Mouse (Mus musculus): Measurements from ENCODE around the gene Dcun1d2. TPM values are rescaled to one million over a fixed set of nuclear protein-coding genes. Genes with fewer than 3 reads are reported as not detected.

The Dcun1d2 gene
- polyA plus RNA-seq, 1 experiment from 2014 or later = 20.9 TPM

DNA sequence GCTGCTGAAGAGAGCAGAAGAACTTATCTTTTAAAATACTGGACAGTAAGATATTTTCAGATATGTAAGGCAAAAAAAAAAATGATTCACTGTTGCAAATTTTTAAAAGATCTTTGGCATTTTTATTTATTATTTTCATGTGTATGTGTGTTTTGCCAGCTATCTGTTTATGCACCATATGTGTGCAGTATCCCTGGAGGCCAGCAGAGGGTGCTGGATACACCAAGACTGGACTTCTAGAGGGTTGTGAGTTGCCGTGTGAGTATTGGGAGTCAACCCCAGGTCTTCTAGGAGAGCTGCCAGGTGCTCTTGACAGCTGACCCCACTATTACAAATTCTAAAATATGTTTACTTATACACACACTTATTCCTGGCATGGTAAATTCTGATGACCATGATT is 4.7 kb downstream of the Dcun1d2 start:
- Histone ChIP-seq H3K27ac (ENCODE audit: low read depth, low read length) (no peak overlapping the region), H3K36me3 (ENCODE audit: control insufficient read depth, insufficient read depth, low read length) (no peaks in the 10 kb centered on the region), H3K4me3 (ENCODE audit: low read depth, low read length) (no peak overlapping the region), H3K4me2 (no peak overlapping the region), H3K4me1 (replicated peaks; ENCODE audit: control insufficient read depth, insufficient read depth, low read length) (peaks cover 8% of the 10 kb centered on the region), H3K9ac (ENCODE audit: low read depth, low read length) (no peak overlapping the region), H3K27me3 (replicated peaks; ENCODE audit: control insufficient read depth, insufficient read depth, low read length) (no peaks in the 10 kb centered on the region), H3K9me3 (ENCODE audit: control insufficient read depth, low read length) (no peaks in the 10 kb centered on the region)
- DNase-seq (ENCODE audit: low spot score) (no peak), ATAC-seq (replicated peaks; ENCODE audit: low FRiP score) (no peak)
- WGBS = 82% methylated on average over 1 of the region's 1 CpGs

DNA sequence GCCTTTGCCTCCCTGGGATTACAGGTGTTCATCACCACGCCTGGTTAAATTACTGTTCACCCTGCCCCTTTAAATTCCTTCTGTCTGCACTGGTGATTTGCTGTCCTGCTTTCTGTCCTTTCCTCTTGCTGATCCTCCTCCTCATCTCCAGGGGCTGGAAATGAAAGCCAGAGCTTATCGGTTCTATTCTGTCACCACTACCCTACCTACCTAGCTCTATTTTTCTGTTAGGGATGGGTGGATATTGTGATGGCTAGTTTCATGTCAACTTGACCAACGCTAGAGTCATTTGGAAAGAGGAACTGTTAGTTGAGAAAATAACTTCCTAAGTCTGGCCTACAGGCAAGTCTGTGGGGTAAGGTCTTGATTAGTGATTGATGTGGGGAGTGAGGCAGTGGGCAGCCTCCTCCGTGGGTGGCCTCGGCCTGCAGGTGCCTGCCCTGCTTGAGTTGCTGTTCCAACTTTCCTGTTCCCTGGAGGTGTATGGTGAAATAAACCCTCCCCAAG is 10.9 kb downstream of the Dcun1d2 start:
- no peak overlapping the region for H3K4me3 ChIP-seq (ENCODE audit: low read depth, low read length)

DNA sequence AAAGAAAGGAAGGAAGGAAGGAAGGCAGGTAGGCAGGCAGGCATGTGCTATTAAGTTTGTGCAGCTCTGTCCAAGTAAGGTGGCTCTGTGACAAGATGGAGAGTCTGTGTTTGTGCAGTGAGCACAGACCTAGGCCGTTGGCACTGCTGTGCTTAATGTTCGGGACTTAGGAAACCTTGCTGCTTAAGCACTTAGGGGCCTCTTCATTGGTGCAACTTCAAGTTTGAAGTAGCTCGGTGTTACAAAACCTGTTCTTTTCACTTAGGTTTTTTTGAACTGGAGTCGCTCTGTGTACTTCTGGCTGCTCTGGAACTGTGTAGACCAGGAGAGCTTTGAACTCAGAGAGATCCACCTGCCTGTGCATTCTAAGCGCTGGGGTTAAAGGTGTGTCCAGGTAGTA is 15.1 kb downstream of the Dcun1d2 start:
- WGBS = 87% methylated on average over 5 of the region's 5 CpGs
- H3K4me3 ChIP-seq (ENCODE audit: low read depth, low read length) = no peak overlapping the region
- no peak for ATAC-seq (replicated peaks; ENCODE audit: low FRiP score)
- H3K4me1 ChIP-seq (replicated peaks; ENCODE audit: control insufficient read depth, insufficient read depth, low read length) = no peaks in the 10 kb centered on the region
- H3K36me3 ChIP-seq (ENCODE audit: control insufficient read depth, insufficient read depth, low read length) = peaks cover 10% of the 10 kb centered on the region; the same call in 1 of the 2 replicates
- no peak overlapping the region for H3K9ac ChIP-seq (ENCODE audit: low read depth, low read length)
- H3K27me3 ChIP-seq (replicated peaks; ENCODE audit: control insufficient read depth, insufficient read depth, low read length) = no peaks in the 10 kb centered on the region
- no peaks in the 10 kb centered on the region for H3K9me3 ChIP-seq (ENCODE audit: control insufficient read depth, low read length)
- no peak for DNase-seq (ENCODE audit: low spot score)
- no peak overlapping the region for H3K27ac ChIP-seq (ENCODE audit: low read depth, low read length)
- no peak overlapping the region for H3K4me2 ChIP-seq

More for the DNA sequence above, 10.9 kb downstream of the Dcun1d2 start:
- Histone ChIP-seq H3K36me3 (ENCODE audit: control insufficient read depth, insufficient read depth, low read length) (no peaks in the 10 kb centered on the region; the same call in 1 of the 2 replicates), H3K27ac (ENCODE audit: low read depth, low read length) (no peak overlapping the region), H3K27me3 (replicated peaks; ENCODE audit: control insufficient read depth, insufficient read depth, low read length) (no peaks in the 10 kb centered on the region), H3K4me2 (no peak overlapping the region), H3K9me3 (ENCODE audit: control insufficient read depth, low read length) (no peaks in the 10 kb centered on the region), H3K9ac (ENCODE audit: low read depth, low read length) (no peak overlapping the region), H3K4me1 (replicated peaks; ENCODE audit: control insufficient read depth, insufficient read depth, low read length) (no peaks in the 10 kb centered on the region)
- 72% methylated on average over 5 of the region's 5 CpGs for WGBS
- DNase-seq (ENCODE audit: low spot score) (no peak), ATAC-seq (replicated peaks; ENCODE audit: low FRiP score) (no peak)

DNA sequence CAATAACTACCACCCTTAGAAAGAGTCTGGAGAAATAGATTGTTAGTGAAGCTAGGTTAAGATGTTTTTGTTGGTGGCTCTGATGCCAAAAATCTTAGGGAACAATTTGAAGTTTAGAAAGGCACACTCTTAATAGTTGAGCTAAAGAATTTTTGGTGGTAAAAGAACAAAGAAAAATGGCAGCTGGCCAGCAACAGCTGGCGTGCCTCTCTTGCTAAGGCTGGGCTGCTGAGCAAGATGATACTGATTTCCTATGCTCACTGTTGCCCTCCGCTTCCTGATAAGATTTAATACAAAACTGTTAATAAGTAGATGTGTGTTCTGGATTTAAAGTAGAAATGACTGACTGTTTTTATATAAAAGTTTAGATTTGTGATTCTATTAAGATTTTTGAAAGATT is 20.4 kb downstream of the Dcun1d2 start:
- Histone ChIP-seq H3K36me3 (ENCODE audit: control insufficient read depth, insufficient read depth, low read length) (peaks cover 10% of the 10 kb centered on the region; the same call in 1 of the 2 replicates), H3K9ac (ENCODE audit: low read depth, low read length) (no peak overlapping the region), H3K27me3 (replicated peaks; ENCODE audit: control insufficient read depth, insufficient read depth, low read length) (no peaks in the 10 kb centered on the region), H3K4me2 (no peak overlapping the region), H3K9me3 (ENCODE audit: control insufficient read depth, low read length) (no peaks in the 10 kb centered on the region), H3K4me3 (ENCODE audit: low read depth, low read length) (no peak overlapping the region), H3K4me1 (replicated peaks; ENCODE audit: control insufficient read depth, insufficient read depth, low read length) (no peaks in the 10 kb centered on the region), H3K27ac (ENCODE audit: low read depth, low read length) (no peak overlapping the region)
- 88% methylated on average over 2 of the region's 2 CpGs for WGBS
- DNase-seq (ENCODE audit: low spot score) (no peak), ATAC-seq (replicated peaks; ENCODE audit: low FRiP score) (no peak)

DNA sequence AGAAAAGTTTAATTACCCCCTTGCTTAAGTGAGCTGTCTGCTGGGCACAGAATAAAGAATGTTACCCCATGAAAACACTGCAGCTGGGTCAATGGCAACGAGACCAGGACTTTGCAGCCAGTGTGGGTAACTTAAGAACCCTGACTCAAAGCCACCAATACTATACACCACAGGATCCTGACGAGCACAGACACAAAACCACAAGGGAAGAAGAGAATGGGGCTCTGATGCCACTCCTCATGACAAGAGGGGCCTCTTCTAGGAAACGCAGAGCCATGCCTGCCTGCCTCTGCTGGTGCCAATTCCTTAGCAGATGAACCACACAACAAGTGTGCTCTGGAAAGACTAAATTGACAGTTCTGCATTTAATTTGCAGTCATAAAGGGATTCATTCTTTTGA is 24.6 kb downstream of the Dcun1d2 start:
- WGBS = 49% methylated on average over 3 of the region's 3 CpGs
- H3K4me2 ChIP-seq = no peak overlapping the region
- DNase-seq (ENCODE audit: low spot score) (no peak), ATAC-seq (replicated peaks; ENCODE audit: low FRiP score) (no peak)
- no peak overlapping the region for H3K4me3 ChIP-seq (ENCODE audit: low read depth, low read length)
- no peaks in the 10 kb centered on the region for H3K9me3 ChIP-seq (ENCODE audit: control insufficient read depth, low read length)
- H3K9ac ChIP-seq (ENCODE audit: low read depth, low read length) = no peak overlapping the region
- no peaks in the 10 kb centered on the region for H3K27me3 ChIP-seq (replicated peaks; ENCODE audit: control insufficient read depth, insufficient read depth, low read length)
- H3K36me3 ChIP-seq (ENCODE audit: control insufficient read depth, insufficient read depth, low read length) = no peaks in the 10 kb centered on the region; the same call in 1 of the 2 replicates
- H3K27ac ChIP-seq (ENCODE audit: low read depth, low read length) = no peak overlapping the region
- no peaks in the 10 kb centered on the region for H3K4me1 ChIP-seq (replicated peaks; ENCODE audit: control insufficient read depth, insufficient read depth, low read length)

DNA sequence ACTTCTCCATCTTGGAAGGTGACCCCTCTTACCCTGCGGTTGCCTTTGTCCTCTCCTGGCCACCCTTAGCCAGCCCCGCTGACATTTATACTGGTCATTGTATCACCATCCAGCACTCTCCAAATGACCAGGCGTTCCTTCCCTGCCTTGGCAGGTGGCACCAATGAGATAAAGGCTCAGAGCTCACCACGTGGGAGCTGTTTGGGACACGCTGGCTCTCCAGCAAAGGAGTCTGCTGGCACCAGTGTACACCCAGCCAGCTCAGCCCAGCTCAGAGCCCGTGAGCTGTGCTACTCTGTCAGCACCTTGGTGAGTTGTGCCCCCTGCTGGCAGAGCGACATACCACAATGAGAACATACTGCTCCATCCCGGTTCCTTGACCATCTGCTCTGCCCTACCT is 33.9 kb downstream of the Dcun1d2 start, which contains the start of gene Adprhl1:
Gene Adprhl1 (minus strand): TSS at position 144 of the 400 bp plus-strand sequence.
- DNase-seq (ENCODE audit: low spot score) (peak; percentile 55), ATAC-seq (replicated peaks; ENCODE audit: low FRiP score) (peak; percentile 72)
- H3K9ac ChIP-seq (ENCODE audit: low read depth, low read length) = no peak within 1 kb of the TSS
- H3K36me3 ChIP-seq (ENCODE audit: control insufficient read depth, insufficient read depth, low read length) = peaks cover 4% of the 10 kb centered on the region
- H3K9me3 ChIP-seq (ENCODE audit: control insufficient read depth, low read length) = no peaks in the 10 kb centered on the region
- WGBS = 34% methylated on average over 8 of the region's 8 CpGs
- H3K4me1 ChIP-seq (replicated peaks; ENCODE audit: control insufficient read depth, insufficient read depth, low read length) = no peaks in the 10 kb centered on the region
- H3K27ac ChIP-seq (ENCODE audit: low read depth, low read length) = no peak within 1 kb of the TSS
- H3K4me3 ChIP-seq (ENCODE audit: low read depth, low read length) = no peak within 1 kb of the TSS
- H3K4me2 ChIP-seq = no peak within 1 kb of the TSS
- H3K27me3 ChIP-seq (replicated peaks; ENCODE audit: control insufficient read depth, insufficient read depth, low read length) = peaks cover 4% of the 10 kb centered on the region

DNA sequence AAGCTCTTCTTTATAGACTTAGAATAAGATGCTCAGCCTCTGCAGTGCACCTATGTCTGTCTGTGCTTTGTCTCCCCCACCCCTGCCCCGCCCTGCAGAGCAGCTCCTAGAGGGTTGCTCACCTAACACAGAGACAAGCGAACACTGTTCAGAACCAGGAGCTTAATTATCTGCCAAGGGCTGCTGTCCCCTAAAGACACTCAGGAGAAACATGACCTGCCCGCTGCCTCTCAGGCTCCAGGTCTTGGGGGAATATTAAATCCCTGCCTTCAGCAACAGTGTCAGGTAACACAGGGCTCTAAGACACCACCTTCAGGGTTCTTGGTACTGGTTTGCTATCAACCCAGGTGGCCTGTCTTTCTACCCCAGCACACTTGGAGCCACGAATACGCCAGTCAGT is 34.5 kb downstream of the Dcun1d2 start:
- Histone ChIP-seq H3K27ac (ENCODE audit: low read depth, low read length) (no peak overlapping the region), H3K36me3 (ENCODE audit: control insufficient read depth, insufficient read depth, low read length) (peaks cover 4% of the 10 kb centered on the region), H3K4me2 (no peak overlapping the region), H3K9ac (ENCODE audit: low read depth, low read length) (no peak overlapping the region), H3K9me3 (ENCODE audit: control insufficient read depth, low read length) (no peaks in the 10 kb centered on the region), H3K4me3 (ENCODE audit: low read depth, low read length) (no peak overlapping the region), H3K4me1 (replicated peaks; ENCODE audit: control insufficient read depth, insufficient read depth, low read length) (no peaks in the 10 kb centered on the region), H3K27me3 (replicated peaks; ENCODE audit: control insufficient read depth, insufficient read depth, low read length) (peaks cover 5% of the 10 kb centered on the region)
- DNase-seq (ENCODE audit: low spot score) (no peak), ATAC-seq (replicated peaks; ENCODE audit: low FRiP score) (no peak)
- WGBS = 82% methylated on average over 5 of the region's 5 CpGs

DNA sequence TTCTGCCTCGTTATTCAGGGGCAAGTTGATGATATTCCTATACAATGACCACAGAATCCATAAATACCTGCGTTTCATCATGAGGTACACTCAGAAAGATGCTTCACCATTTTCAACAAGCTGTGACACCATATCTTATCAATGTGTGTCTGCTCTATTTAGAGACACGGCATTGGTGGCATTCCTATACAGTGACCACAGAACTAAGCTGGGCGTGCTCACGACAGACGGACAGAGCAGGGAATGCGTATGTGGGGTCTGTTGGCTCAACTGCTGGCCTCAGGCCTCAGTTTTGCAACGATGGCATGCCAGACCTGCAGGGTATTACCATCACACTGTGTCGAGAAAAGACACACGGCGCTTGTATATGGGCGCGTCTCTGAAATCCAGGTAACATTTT is 35.1 kb downstream of the Dcun1d2 start:
- Histone ChIP-seq H3K27me3 (replicated peaks; ENCODE audit: control insufficient read depth, insufficient read depth, low read length) (peaks cover 5% of the 10 kb centered on the region), H3K9me3 (ENCODE audit: control insufficient read depth, low read length) (no peaks in the 10 kb centered on the region), H3K27ac (ENCODE audit: low read depth, low read length) (no peak overlapping the region), H3K36me3 (ENCODE audit: control insufficient read depth, insufficient read depth, low read length) (peaks cover 4% of the 10 kb centered on the region; the same call in 1 of the 2 replicates), H3K4me1 (replicated peaks; ENCODE audit: control insufficient read depth, insufficient read depth, low read length) (no peaks in the 10 kb centered on the region), H3K9ac (ENCODE audit: low read depth, low read length) (no peak overlapping the region), H3K4me2 (no peak overlapping the region), H3K4me3 (ENCODE audit: low read depth, low read length) (no peak overlapping the region)
- no peak for DNase-seq (ENCODE audit: low spot score)
- WGBS = 81% methylated on average over 13 of the region's 13 CpGs
- no peak for ATAC-seq (replicated peaks; ENCODE audit: low FRiP score)

DNA sequence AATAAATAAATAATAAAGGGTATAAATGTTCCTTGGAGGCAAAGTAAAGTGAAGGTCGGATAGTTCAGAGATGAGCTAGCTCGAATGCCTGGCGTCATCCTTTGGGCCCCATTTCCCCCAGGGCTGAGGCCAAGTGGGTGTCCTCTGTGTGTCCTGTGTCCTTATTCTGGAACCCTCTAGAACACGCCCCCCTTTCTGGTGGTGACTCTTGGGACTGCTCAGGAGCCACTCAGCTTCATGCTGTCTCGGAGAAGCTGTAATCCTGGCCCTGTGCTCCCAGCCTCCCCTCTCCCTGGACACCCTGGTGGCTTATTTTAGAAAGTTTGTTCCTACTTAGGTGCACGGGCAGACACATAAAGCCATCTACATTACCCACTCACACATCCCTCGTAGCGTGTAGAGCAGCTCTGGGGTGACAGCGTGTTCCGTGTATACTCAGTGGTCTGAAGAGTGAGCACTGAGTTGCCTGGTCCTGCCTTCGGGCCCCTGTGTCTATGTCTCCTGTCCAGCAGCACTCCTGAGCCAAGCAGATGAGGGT is 43.5 kb downstream of the Dcun1d2 start:
- no peak overlapping the region for H3K4me2 ChIP-seq
- H3K4me3 ChIP-seq (ENCODE audit: low read depth, low read length) = no peak overlapping the region
- 75% methylated on average over 11 of the region's 11 CpGs for WGBS
- H3K9me3 ChIP-seq (ENCODE audit: control insufficient read depth, low read length) = no peaks in the 10 kb centered on the region
- no peak overlapping the region for H3K27ac ChIP-seq (ENCODE audit: low read depth, low read length)
- no peak for ATAC-seq (replicated peaks; ENCODE audit: low FRiP score)
- H3K4me1 ChIP-seq (replicated peaks; ENCODE audit: control insufficient read depth, insufficient read depth, low read length) = no peaks in the 10 kb centered on the region
- no peak overlapping the region for H3K9ac ChIP-seq (ENCODE audit: low read depth, low read length)
- no peak for DNase-seq (ENCODE audit: low spot score)
- no peaks in the 10 kb centered on the region for H3K36me3 ChIP-seq (ENCODE audit: control insufficient read depth, insufficient read depth, low read length)
- peaks cover 4% of the 10 kb centered on the region; the same call in 1 of the 2 replicates for H3K27me3 ChIP-seq (replicated peaks; ENCODE audit: control insufficient read depth, insufficient read depth, low read length)
